Mouse (Mus musculus): ENCODE measurements around the gene St3gal2. TPM values are rescaled to one million over a fixed set of nuclear protein-coding genes. Genes with fewer than 3 reads are reported as not detected.

Gene St3gal2
- polyA plus RNA-seq, 1 experiment from 2014 or later, result 7.1 TPM

Small RNAs within 50 kb of the gene (microRNA-seq; reads per million reads assigned to microRNA genes)
- not detected for gene Mir3473d

Other genes with a start within 250 kb of the St3gal2 start
- 5.7 and 7.5 TPM in 2 replicates for gene Mtss1l, start 198.4 kb upstream of the St3gal2 start, polyA plus RNA-seq (2015; fragmentation: Nextera tagmentation; extraction: Ambion mirVana)
- gene Il34, start 114.0 kb upstream of the St3gal2 start, polyA plus RNA-seq (2015; fragmentation: Nextera tagmentation; extraction: Ambion mirVana), result 5.0 and 6.4 TPM in 2 replicates
- 34.1 and 34.9 TPM in 2 replicates for gene Cog4, start 73.3 kb upstream of the St3gal2 start, polyA plus RNA-seq (2015; fragmentation: Nextera tagmentation; extraction: Ambion mirVana)
- gene Sf3b3, start 73.1 kb upstream of the St3gal2 start, polyA plus RNA-seq (2015; fragmentation: Nextera tagmentation; extraction: Ambion mirVana), result 38.6 and 39.0 TPM in 2 replicates
- 6.0 and 6.5 TPM in 2 replicates for gene Fuk, start 17.4 kb upstream of the St3gal2 start, polyA plus RNA-seq (2015; fragmentation: Nextera tagmentation; extraction: Ambion mirVana)
- 6.2 and 7.5 TPM in 2 replicates for gene Ddx19a, start 77.9 kb downstream of the St3gal2 start, polyA plus RNA-seq (2015; fragmentation: Nextera tagmentation; extraction: Ambion mirVana)
- 4.1 and 4.8 TPM in 2 replicates for gene Ddx19b, start 111.8 kb downstream of the St3gal2 start, polyA plus RNA-seq (2015; fragmentation: Nextera tagmentation; extraction: Ambion mirVana)
- 27.4 and 28.8 TPM in 2 replicates for gene Aars, start 113.2 kb downstream of the St3gal2 start, polyA plus RNA-seq (2015; fragmentation: Nextera tagmentation; extraction: Ambion mirVana)
- 8.6 and 10.0 TPM in 2 replicates for gene Exosc6, start 136.4 kb downstream of the St3gal2 start, polyA plus RNA-seq (2015; fragmentation: Nextera tagmentation; extraction: Ambion mirVana)
- not detected in 2 replicates for gene Clec18a, start 172.5 kb downstream of the St3gal2 start, polyA plus RNA-seq (2015; fragmentation: Nextera tagmentation; extraction: Ambion mirVana)
- 4.9 and 5.8 TPM in 2 replicates for gene Pdpr, start 174.7 kb downstream of the St3gal2 start, polyA plus RNA-seq (2015; fragmentation: Nextera tagmentation; extraction: Ambion mirVana)

Data from stomach, postnatal 0 days (tissue).